Mouse (Mus musculus): ENCODE results near the gene Cblc. TPM values are rescaled to one million over a fixed set of nuclear protein-coding genes. Genes with fewer than 3 reads are reported as not detected.
A peak's percentile ranks its signal among the peaks of the same experiment; 100 is the strongest.
"Not testable (repeated sequence)": the region's sequence is repeated elsewhere in the genome, so short reads cannot be mapped to it uniquely, and the experiment has no call there.

Gene Cblc
- total RNA-seq, 2 experiments from 2014 or later = not detected

GRCm38 (mm10) chr7:19818440-19818839 is 21.8 kb upstream of the Cblc start:
- DNase-seq = no peak

DNA sequence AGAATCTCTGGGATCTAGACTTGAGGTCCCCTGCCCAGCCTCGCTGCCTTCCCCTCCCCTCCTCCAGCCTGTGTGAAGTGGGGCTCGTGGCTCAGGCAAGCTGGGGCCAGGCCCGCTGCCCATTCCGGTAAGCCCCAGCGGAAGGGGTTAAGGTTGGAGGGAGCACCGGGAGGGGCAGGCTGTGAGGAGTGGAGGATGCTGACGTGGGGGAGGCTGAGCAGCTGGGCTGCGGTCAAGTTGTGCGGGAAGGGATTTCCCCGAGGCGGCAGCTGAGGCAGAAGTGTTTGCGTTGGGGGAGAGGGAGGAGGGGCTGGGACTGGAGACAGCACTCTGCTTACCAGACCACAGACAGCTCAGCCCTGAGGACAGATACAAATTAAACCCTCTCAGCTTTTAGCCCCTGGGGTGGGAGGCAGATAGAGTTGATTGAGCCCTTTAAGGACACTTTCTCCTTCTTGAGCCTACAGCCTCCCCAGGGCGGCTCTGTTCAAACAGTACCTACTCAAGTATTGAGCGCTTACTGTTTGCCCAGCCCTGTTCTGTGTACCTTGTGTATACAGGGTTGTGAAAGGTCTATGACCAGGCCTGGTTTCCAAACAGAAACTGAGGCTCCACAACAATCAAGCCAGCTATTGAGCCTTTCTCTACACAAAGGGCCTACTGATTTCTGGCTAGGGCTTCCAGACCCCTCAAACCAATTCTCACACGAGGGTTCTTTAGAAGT is 20.9 kb upstream of the Cblc start:
- DNase-seq = no peak

DNA sequence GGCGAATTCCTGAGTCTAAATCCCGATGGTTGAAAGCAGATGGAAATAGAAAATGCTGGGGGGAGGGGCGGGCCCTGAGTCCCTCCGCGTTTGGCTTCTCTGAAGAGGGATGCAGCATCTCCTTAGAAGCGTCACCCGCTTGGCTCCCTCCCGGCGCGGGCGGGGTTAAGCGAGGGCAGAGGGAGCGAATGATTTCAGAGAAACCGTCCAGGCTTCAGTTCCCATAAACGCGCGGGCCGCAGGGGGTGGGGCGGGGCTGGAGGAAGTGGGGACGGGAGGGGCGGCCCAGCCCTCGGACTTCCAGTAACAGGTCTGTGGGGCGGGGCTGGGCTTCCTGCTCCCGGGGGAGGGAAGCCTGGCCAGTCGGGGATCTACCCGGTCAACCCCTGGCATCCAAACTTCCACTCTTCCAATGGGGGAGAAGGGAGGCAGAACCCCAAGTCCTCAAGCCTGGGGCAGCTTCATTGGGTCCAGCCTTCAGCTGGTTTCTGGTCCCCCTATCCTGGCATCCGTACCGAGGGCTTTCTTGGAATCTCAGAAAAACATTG is 19.7 kb upstream of the Cblc start:
- peak in 1 of 2 experiments; percentile 14 for DNase-seq

DNA sequence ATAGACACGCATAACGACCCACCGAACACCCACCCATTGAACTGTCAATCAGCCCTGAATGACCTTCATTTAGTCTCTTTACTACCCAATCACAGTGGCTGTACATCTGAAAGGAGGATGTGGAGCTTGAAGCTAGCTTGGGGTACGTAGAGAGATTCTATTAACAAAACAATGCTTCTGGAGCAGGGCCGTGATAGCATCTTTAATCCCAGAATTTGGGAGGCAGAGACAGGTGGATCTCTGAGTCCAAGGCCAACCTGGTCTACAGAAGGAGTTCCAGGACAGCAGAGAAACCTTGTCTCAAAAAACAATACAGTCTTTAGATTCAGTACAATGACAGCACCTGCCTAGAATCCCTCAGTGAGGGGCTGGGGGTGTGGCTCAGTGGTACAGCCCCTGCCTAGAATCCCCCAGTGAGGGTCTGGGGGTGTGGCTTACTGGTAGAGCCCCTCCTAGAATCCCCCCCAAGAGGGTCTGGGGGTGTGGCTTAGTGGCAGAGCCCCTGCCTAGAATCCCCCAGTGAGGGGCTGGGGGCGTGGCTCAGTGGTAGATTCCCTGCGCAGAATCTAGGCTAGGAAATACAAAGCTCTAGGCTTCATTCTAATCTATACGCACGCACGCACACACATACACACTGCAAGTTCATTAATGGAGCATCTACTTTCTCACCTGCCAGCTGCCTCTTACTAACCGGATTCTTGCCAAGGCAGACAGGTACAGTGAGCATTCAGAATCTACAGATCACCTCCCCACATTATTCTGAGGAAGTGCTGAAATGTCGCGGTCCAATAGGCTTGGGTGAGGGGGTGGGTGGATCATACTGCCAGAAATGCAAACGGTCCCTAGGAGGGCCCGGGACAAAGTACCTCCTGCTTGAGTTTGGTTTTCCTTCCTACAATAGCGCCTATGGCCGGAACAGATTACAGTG is 19.0 kb upstream of the Cblc start:
- DNase-seq = no peak

DNA sequence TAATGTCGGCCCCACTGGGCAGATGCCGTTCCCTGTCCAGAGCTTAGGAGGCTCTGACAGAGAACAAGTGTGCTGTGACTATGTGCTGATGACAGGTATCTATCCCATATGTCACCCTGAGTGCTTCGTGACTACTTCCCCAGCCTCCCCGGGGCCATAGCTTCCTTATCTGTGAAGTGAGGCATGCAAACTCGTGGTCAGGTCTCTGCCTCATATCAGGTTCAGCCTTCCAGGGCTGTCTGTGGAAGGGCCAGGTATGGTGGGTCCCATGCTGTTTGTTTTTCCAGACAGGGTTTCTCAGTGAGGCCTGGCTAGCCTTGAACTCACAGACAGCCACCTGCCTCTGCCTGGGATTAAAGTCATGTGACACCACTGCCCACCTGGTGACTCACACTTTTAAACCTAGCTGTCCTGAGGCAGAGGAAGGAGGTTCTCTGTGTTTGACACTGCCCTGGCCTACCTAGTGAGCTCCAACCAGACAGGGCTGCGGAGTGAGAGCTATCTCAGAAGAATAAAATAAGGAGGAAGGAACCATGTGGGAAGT is 17.0 kb upstream of the Cblc start:
- DNase-seq = no peak

DNA sequence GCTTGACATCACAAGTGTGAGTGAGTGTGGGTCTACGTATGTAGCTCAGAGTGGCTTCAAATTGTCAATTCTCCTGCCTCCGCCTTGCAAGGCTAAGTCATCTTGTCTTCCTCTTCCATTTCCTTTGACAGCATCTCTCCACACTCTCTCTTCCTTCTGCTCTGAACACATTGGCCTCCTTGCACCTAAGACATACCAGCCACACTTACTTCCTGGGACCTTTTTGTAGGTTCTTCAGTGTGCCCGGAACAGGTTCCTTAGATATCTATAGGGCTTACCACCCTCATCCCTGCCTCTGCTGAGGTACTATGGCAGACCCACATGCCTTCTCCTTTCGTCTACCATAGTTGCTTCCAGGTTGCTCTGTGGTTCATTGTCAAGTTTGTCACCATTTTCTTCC is 16.6 kb upstream of the Cblc start:
- no peak for DNase-seq

DNA sequence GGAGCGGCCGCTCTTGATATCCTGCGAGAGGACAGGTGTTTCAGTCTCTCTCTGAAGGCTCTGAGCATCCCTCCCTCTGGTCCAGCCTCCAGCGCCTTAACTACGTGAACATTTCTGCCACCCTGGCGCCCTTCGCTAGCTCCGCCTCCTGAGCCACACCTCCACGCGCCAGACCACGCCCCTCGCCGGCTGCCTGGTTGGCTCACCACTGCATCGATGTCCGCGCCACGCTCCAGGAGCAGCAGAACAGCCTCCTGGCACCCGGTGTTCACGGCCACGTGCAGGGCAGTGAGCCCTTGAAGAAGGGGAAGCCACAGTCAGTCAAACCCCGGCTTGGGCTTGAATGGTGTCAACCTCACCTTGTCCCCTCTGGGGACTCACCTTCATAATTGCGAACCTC is 14.5 kb upstream of the Cblc start:
- DNase-seq = no peak

- no peak for DNase-seq
These were observed 12.8 kb upstream of the Cblc start for GRCm38 (mm10) chr7:19809369-19809768.

DNA sequence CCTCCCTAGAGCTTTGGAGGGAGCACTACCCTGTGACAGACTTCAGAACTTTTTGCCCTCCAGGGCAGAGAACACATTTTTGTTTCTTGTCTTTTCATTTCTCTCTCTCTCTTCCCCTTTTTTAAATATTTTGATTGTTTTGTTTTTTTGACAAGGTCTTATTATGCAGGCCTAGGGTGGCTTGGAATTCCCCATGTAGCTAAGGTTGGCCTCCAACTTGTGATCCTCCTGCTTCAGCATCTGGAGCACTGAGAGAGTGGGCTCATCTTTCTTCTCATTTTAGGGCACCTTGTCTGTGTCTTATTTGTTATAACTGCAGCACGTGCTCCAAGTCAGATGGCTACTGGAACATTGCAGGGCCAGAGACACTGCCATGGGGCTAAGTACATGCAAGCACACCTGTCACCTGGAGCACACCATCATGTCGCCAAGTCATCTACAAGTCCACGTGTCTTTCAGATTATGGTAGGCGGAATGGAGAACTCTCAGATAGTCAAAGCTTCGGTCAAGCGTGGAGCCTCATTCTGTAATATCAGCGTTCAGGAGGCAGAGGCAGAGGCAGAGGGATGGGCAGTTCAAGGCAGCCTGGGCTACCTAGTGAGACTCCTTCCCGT is 9.9 kb upstream of the Cblc start:
- DNase-seq = no peak

GRCm38 (mm10) chr7:19802995-19803394 is 6.4 kb upstream of the Cblc start:
- DNase-seq = peak; percentile 61 to 62

DNA sequence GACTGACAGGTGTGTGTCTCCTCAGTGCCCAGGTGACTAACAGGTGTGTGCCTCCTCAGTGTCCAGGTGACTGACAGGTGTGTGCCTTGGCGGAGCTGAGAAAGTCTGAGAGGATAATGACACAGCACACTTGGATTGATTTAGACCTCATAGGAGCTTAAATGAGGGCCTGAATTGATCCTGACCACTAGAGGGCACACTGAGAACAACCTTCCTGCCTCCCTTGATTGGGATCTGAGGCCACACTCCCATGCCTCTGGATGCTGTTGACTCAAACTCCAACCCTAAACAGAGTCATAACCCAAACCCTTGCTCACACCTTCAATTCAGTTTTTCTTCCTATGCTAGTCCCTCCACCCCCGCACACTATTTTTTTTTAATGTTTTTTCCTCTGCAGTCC is 4.2 kb upstream of the Cblc start:
- DNase-seq = no peak

DNA sequence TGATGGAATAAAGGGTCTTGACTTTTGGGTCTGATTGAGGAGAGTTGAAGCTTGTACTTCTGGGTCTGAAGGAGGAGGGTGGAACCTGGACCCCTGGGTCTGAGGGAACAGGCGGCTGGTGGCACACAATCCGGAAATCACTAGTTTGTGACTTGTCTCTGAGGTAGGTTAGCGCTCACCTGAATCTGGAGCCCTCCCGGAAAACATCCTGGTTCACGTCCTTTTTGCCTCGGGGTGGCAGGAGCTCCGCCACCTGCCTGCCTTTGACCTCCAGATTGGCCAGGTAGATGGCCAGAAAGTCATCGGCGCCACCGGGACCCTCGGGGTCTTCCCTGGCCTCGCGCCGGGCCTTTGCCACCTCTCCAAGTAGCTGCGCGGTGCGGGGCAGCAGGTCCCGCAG is 355 bp downstream of the Cblc start:
- no peak for DNase-seq

DNA sequence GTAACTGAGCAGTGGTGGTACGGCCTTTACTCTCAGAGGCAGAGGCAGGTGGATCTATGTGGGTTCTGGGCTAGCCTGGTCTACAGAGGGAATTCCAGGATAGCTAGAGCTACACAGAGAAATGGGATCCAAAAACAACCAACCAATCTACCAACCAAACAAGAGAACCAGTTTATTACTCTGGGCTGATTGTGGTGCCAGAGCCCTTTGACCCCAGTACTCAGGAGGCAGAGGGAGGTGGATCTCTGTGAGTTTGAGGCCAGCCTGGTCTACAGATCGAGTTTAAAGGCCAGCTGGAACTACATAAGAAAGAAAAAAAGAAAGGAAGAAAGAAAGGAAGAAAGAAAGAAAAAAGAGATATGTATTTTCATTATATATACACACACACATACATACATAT is 1.4 kb downstream of the Cblc start:
- no peak for DNase-seq

DNA sequence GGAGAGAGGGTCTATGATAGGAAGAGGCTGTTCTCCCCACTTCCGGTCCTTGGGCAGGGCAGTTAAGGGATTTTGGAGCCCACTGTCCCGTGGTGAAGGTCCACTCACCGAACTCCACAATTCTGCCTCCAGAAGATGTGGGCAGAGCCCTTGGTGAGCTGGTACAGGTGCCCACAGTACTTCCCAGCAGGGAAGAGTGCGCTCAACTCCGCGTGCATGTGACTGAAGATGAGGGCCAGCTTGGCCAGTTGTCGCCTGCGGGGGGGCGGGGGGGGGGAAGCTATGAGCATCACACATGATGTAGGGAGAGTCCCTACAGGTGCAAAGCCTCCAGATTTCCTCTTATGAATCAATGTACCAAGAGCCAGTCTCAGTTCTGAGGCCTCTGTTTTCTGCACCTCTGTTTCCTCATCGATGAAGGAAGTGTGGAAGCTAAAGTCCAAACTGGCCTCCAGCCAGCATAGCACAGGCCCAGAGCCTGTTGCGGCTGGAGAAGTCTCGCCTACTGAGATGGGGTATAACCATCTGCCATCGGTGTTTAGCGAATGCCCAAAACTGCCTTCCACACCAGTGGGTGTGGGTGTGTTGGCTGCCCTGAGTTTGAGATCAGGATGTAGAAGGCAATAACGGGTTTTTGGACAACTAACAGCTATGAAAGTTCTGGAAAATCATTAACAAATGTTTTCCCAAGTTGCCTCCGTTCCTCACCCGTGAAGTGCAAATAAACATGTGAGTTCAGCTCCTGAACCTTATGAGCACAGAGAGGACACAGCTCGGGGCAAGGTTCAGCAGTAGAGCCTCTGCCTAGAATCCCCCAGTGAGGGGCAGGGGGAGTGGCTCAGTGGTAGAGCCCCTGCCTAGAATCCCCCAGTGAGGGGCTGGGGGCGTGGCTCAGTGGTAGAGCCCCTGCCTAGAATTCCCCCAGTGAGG is 3.6 kb downstream of the Cblc start:
- DNase-seq = no peak

- DNase-seq = not testable (repeated sequence)
These were observed 5.1 kb downstream of the Cblc start for GRCm38 (mm10) chr7:19791504-19791903.

GRCm38 (mm10) chr7:19789904-19790347 is 6.7 kb downstream of the Cblc start:
- peak; percentile 80 to 87 for DNase-seq

- DNase-seq = no peak
These were observed 10.6 kb downstream of the Cblc start for GRCm38 (mm10) chr7:19785874-19786458.

GRCm38 (mm10) chr7:19784764-19785535 is 11.7 kb downstream of the Cblc start:
- no peak for DNase-seq

GRCm38 (mm10) chr7:19783630-19784029 is 13.0 kb downstream of the Cblc start:
- no peak for DNase-seq

DNA sequence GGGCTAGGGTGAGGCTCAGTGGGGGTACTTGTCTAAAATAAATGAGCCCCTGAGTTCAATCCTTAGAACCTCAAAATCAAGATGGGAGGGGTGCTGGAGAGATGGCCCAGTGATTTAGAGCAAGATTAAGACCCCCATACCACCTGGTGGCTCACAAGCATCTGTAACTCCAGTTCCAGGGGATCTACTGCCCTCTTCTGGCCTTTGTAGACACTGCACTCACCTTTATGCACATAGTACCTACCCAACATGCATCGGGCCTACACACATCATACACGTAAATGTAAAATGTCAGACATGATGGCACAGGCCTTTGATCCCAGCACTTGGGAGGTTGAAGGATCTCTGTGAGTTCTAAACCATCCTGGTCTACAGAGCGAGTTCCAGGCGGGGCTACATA is 14.0 kb downstream of the Cblc start:
- no peak for DNase-seq

Measured in layer of hippocampus, postnatal 36 days (tissue).